Mouse (Mus musculus) CD4-positive, CD25-positive, alpha-beta regulatory T cell, adult 4 months (primary cell): ENCODE results near the gene Abt1. TPM values are rescaled to one million over a fixed set of nuclear protein-coding genes. Genes with fewer than 3 reads are reported as not detected.

Source experiments
- ATAC-seq: one replicate; pipeline ENCODE4 v1.8.0; 2017
- polyA plus RNA-seq, 2 experiments: library from polyadenylated mRNA; unstranded; fragments of 100-300 nt; shearing (Covaris generic); gene quantifications; one replicate each; pipeline ENCODE4 v1.2.1; 2017

Gene Abt1
- 10 to 100 TPM; 12.4 to 14.5 TPM for polyA plus RNA-seq

- peak; percentile 68 for ATAC-seq
Measured at GRCm38 (mm10) chr13:23423286-23424051, at the start of gene Abt1. Gene Abt1, minus strand, starts transcription at chr13:23423866.

- peak; percentile 44 for ATAC-seq
Measured at GRCm38 (mm10) chr13:23466911-23467310, 43.2 kb upstream of the Abt1 start.

GRCm38 (mm10) chr13:23466306-23466705, 42.6 kb upstream of the Abt1 start:
- ATAC-seq, result no peak

- ATAC-seq, result peak; percentile 43
Measured at GRCm38 (mm10) chr13:23465600-23466109, 42.0 kb upstream of the Abt1 start, which contains the start of gene Btn1a1. Gene Btn1a1, minus strand, starts transcription at chr13:23465901.

GRCm38 (mm10) chr13:23464841-23465366, 41.2 kb upstream of the Abt1 start:
- ATAC-seq, result peak; percentile 20

- ATAC-seq, result peak; percentile 40
Measured at GRCm38 (mm10) chr13:23464224-23464637, 40.6 kb upstream of the Abt1 start.

GRCm38 (mm10) chr13:23463381-23464223, 39.9 kb upstream of the Abt1 start:
- no peak for ATAC-seq

GRCm38 (mm10) chr13:23462669-23463068, 39.0 kb upstream of the Abt1 start:
- ATAC-seq, result no peak

GRCm38 (mm10) chr13:23462063-23462462, 38.4 kb upstream of the Abt1 start:
- no peak for ATAC-seq

- no peak for ATAC-seq
Measured at GRCm38 (mm10) chr13:23459264-23459846, 35.7 kb upstream of the Abt1 start.

- ATAC-seq, result peak; percentile 44
Measured at GRCm38 (mm10) chr13:23453926-23454325, 30.3 kb upstream of the Abt1 start.

GRCm38 (mm10) chr13:23453362-23453862, 29.7 kb upstream of the Abt1 start:
- peak; percentile 78 for ATAC-seq

GRCm38 (mm10) chr13:23450398-23450797, 26.7 kb upstream of the Abt1 start:
- no peak for ATAC-seq

GRCm38 (mm10) chr13:23449235-23450095, 25.8 kb upstream of the Abt1 start:
- no peak for ATAC-seq

GRCm38 (mm10) chr13:23448758-23449157, 25.1 kb upstream of the Abt1 start:
- ATAC-seq, result no peak

- ATAC-seq, result peak; percentile 57
Measured at GRCm38 (mm10) chr13:23446498-23446952, 22.9 kb upstream of the Abt1 start.

GRCm38 (mm10) chr13:23445561-23446320, 22.1 kb upstream of the Abt1 start:
- peak; percentile 81 for ATAC-seq

- ATAC-seq, result no peak
Measured at GRCm38 (mm10) chr13:23445156-23445555, 21.5 kb upstream of the Abt1 start.

- no peak for ATAC-seq
Measured at GRCm38 (mm10) chr13:23444451-23444850, 20.8 kb upstream of the Abt1 start.

GRCm38 (mm10) chr13:23439901-23440300, 16.2 kb upstream of the Abt1 start:
- ATAC-seq, result no peak

GRCm38 (mm10) chr13:23438521-23438920, 14.9 kb upstream of the Abt1 start:
- ATAC-seq, result no peak
